Mouse (Mus musculus) lung, embryonic 15.5 days (tissue): ENCODE data around the gene Nsmce4a. TPM values are rescaled to one million over a fixed set of nuclear protein-coding genes. Genes with fewer than 3 reads are reported as not detected.

Experiments used
- ATAC-seq: fragments of 200-750 bp; cut with Nextera tagmentation; 2 replicates; pipeline ENCODE4 v1.8.0; 2017; ENCODE audit warnings: moderate number of reproducible peaks, borderline replicate concordance; ENCODE audit not compliant: low FRiP score, low TSS enrichment; ENCODE audit errors: extremely low read depth
- H3K27ac ChIP-seq: fragments of 300-500 bp; sonication (generic); 2 replicates; pipeline ENCODE4 v1.5.1; 2015; ENCODE audit warnings: moderate library complexity, mild to moderate bottlenecking, inconsistent platforms
- H3K27me3 ChIP-seq: fragments of 300-500 bp; sonication (generic); 2 replicates; pipeline ENCODE4 v1.6.1; 2015; ENCODE audit warnings: inconsistent platforms
- H3K36me3 ChIP-seq: fragments of 300-500 bp; sonication (generic); 2 replicates; pipeline ENCODE4 v1.6.1; 2015; ENCODE audit warnings: inconsistent platforms
- H3K4me1 ChIP-seq: fragments of 300-500 bp; sonication (generic); 2 replicates; pipeline ENCODE4 v1.6.1; 2015; ENCODE audit warnings: inconsistent platforms
- H3K4me2 ChIP-seq: fragments of 300-500 bp; sonication (generic); 2 replicates; pipeline ENCODE4 v1.6.1; 2015; ENCODE audit warnings: inconsistent platforms, mild to moderate bottlenecking, moderate library complexity
- H3K4me3 ChIP-seq: fragments of 300-500 bp; sonication (generic); 2 replicates; pipeline ENCODE4 v1.5.1; 2015; ENCODE audit warnings: mild to moderate bottlenecking, inconsistent platforms
- H3K9ac ChIP-seq: fragments of 300-500 bp; sonication (generic); 2 replicates; pipeline ENCODE4 v1.6.1; 2015; ENCODE audit warnings: inconsistent platforms
- H3K9me3 ChIP-seq: fragments of 300-500 bp; sonication (generic); 2 replicates; pipeline ENCODE4 v1.6.1; 2016; ENCODE audit warnings: inconsistent platforms
- polyA plus RNA-seq: library from polyadenylated mRNA; unstranded; fragments of >200 nt; fragmentation: Nextera tagmentation; extraction: Ambion mirVana; gene quantifications from 2 replicates; pipeline ENCODE4 v1.2.1, GENCODE M21; 2015

Nsmce4a gene
- polyA plus RNA-seq, 1 experiment from 2014 or later: 164 TPM

- Histone ChIP-seq H3K36me3 (peaks cover 16% of the 10 kb centered on the region), H3K27ac (no peak overlapping the region), H3K4me3 (no peak overlapping the region), H3K9ac (no peak overlapping the region), H3K27me3 (no peaks in the 10 kb centered on the region), H3K4me1 (no peaks in the 10 kb centered on the region), H3K4me2 (no peak overlapping the region), H3K9me3 (no peaks in the 10 kb centered on the region)
- no peak for ATAC-seq
Observed at GRCm38 (mm10) chr7:130492026-130492425, 80.9 kb downstream of the Nsmce4a start.

Other genes with a start within 250 kb of the Nsmce4a start
- gene Ate1, start 52.7 kb downstream of the Nsmce4a start, polyA plus RNA-seq: 65.1 and 67.5 TPM in 2 replicates
- gene Tacc2, start 4.3 kb upstream of the Nsmce4a start, polyA plus RNA-seq: 23.4 and 25.3 TPM in 2 replicates
- gene Btbd16, start 201.0 kb upstream of the Nsmce4a start, polyA plus RNA-seq: not detected in 2 replicates